Mouse (Mus musculus) CH12.LX (cell line): Measurements from ENCODE around the gene Tnpo2. TPM values are rescaled to one million over a fixed set of nuclear protein-coding genes. Genes with fewer than 3 reads are reported as not detected.

Experiments
- DNase-seq: peaks from one replicate; pipeline ENCODE4 v3.0.0-alpha.2; 2013; ENCODE audit errors: extremely low read depth
- H3K27ac ChIP-seq: 2 replicates; pipeline ENCODE4 v1.5.1; 2012; ENCODE audit warnings: low read depth, mild to moderate bottlenecking, control low read depth, moderate library complexity; ENCODE audit not compliant: insufficient read depth
- H3K27me3 ChIP-seq: replicated peaks from 2 replicates; pipeline ENCODE3; 2012; ENCODE audit warnings: inconsistent platforms
- H3K36me3 ChIP-seq, 2 experiments: replicated peaks in 1 of 2; 2 replicates each; pipeline versions ENCODE3 to v1.6.1; 2012; ENCODE audit warnings: inconsistent platforms in 1 of 2, low read length in 1 of 2, mild to moderate bottlenecking in 1 of 2, mixed read lengths in 1 of 2, moderate library complexity in 1 of 2; ENCODE audit not compliant: control insufficient read depth in 1 of 2, insufficient read depth in 1 of 2
- H3K4me1 ChIP-seq, 2 experiments: 2 replicates each; pipeline ENCODE4 v1.6.1; 2012; ENCODE audit warnings: inconsistent platforms in 1 of 2, moderate library complexity in 1 of 2; ENCODE audit not compliant: insufficient read depth in 2 of 2, control insufficient read depth in 1 of 2
- H3K4me2 ChIP-seq: 2 replicates; pipeline ENCODE4 v1.6.1; 2012; ENCODE audit warnings: low read depth, mild to moderate bottlenecking, control low read depth; ENCODE audit not compliant: poor library complexity, insufficient read depth, severe bottlenecking
- H3K4me3 ChIP-seq, 3 experiments: fragments of 150-350 bp in 1 of 3; sonication (generic) in 1 of 3; replicated peaks in 1 of 3; 2 replicates each; pipeline versions ENCODE3 to v1.5.1; 2011 to 2012; ENCODE audit warnings: low read depth in 2 of 3, low read length in 2 of 3, mild to moderate bottlenecking in 2 of 3, moderate library complexity in 2 of 3, control low read depth in 1 of 3, improper control_type of control experiment in 1 of 3, inconsistent platforms in 1 of 3, mixed read lengths in 1 of 3; ENCODE audit not compliant: poor library complexity in 1 of 3
- H3K79me2 ChIP-seq: replicated peaks from 2 replicates; pipeline ENCODE4 v1.6.1; 2012; ENCODE audit warnings: mild to moderate bottlenecking, moderate library complexity; ENCODE audit not compliant: control insufficient read depth, poor library complexity, insufficient read depth, severe bottlenecking; ENCODE audit errors: extremely low read depth
- H3K9ac ChIP-seq: 2 replicates; pipeline ENCODE4 v1.6.1; 2012; ENCODE audit warnings: low read depth, mild to moderate bottlenecking, control low read depth, moderate library complexity; ENCODE audit not compliant: insufficient read depth
- H3K9me3 ChIP-seq: replicated peaks from 2 replicates; pipeline ENCODE3; 2012; ENCODE audit warnings: low read length, inconsistent platforms, mixed read lengths
- BHLHE40 ChIP-seq: IDR thresholded peaks from 2 replicates; pipeline ENCODE4 v1.6.1; 2011; ENCODE audit warnings: mild to moderate bottlenecking, low read depth, low read length, improper control_type of control experiment
- CHD1 ChIP-seq: IDR thresholded peaks from 2 replicates; pipeline ENCODE4 v1.6.1; 2012; ENCODE audit warnings: low read depth, low read length, improper control_type of control experiment, inconsistent platforms
- CTCF ChIP-seq, 2 experiments: IDR thresholded peaks in 1 of 2; conservative IDR thresholded peaks in 1 of 2; 2 replicates each; pipeline ENCODE4 v1.5.1; 2011 to 2012; ENCODE audit warnings: low read depth in 2 of 2, low read length in 2 of 2, improper control_type of control experiment in 1 of 2, inconsistent platforms in 1 of 2, mild to moderate bottlenecking in 1 of 2, moderate library complexity in 1 of 2
- E2F4 ChIP-seq: IDR thresholded peaks from 2 replicates; pipeline ENCODE4 v1.6.1; 2011; ENCODE audit warnings: low read depth, low read length, improper control_type of control experiment; ENCODE audit not compliant: insufficient replicate concordance
- ETS1 ChIP-seq: conservative IDR thresholded peaks from 2 replicates; pipeline ENCODE4 v1.6.1; 2012; ENCODE audit warnings: low read depth, mild to moderate bottlenecking, inconsistent platforms, low read length, improper control_type of control experiment, moderate library complexity
- HCFC1 ChIP-seq: IDR thresholded peaks from 2 replicates; pipeline ENCODE4 v1.6.1; 2012; ENCODE audit warnings: low read depth, mild to moderate bottlenecking, inconsistent platforms, low read length, improper control_type of control experiment
- JUND ChIP-seq: conservative IDR thresholded peaks from 2 replicates; pipeline ENCODE4 v1.6.1; 2011; ENCODE audit warnings: low read depth, low read length, improper control_type of control experiment
- MAX ChIP-seq: IDR thresholded peaks from 2 replicates; pipeline ENCODE4 v1.6.1; 2011; ENCODE audit warnings: low read length, improper control_type of control experiment
- MEF2A ChIP-seq: IDR thresholded peaks from 2 replicates; pipeline ENCODE4 v1.6.1; 2014; ENCODE audit warnings: low read depth, mild to moderate bottlenecking, inconsistent platforms, low read length, improper control_type of control experiment, borderline replicate concordance
- MXI1 ChIP-seq: IDR thresholded peaks from 2 replicates; pipeline ENCODE4 v1.6.1; 2011; ENCODE audit warnings: mild to moderate bottlenecking, low read depth, low read length, improper control_type of control experiment
- MYC ChIP-seq: IDR thresholded peaks from 2 replicates; pipeline ENCODE4 v1.6.1; 2011; ENCODE audit warnings: low read depth, mild to moderate bottlenecking, improper control_type of control experiment, low read length
- NELFE ChIP-seq: IDR thresholded peaks from 2 replicates; pipeline ENCODE4 v1.6.1; 2011; ENCODE audit warnings: low read depth, low read length, improper control_type of control experiment
- POLR2AphosphoS2 ChIP-seq: IDR thresholded peaks from 2 replicates; pipeline ENCODE4 v1.6.1; 2011; ENCODE audit warnings: low read depth, low read length, improper control_type of control experiment
- SMC3 ChIP-seq: IDR thresholded peaks from 2 replicates; pipeline ENCODE4 v1.6.1; 2011; ENCODE audit warnings: low read depth, low read length, improper control_type of control experiment
- UBTF ChIP-seq: IDR thresholded peaks from 2 replicates; pipeline ENCODE4 v1.6.1; 2012; ENCODE audit warnings: low read depth, mild to moderate bottlenecking, inconsistent platforms, low read length, improper control_type of control experiment, moderate library complexity
- USF2 ChIP-seq: conservative IDR thresholded peaks from 2 replicates; pipeline ENCODE4 v1.6.1; 2011; ENCODE audit warnings: low read depth, low read length, improper control_type of control experiment
- ZC3H11A ChIP-seq: IDR thresholded peaks from 2 replicates; pipeline ENCODE4 v1.6.1; 2012; ENCODE audit warnings: low read depth, mild to moderate bottlenecking, inconsistent platforms, low read length, improper control_type of control experiment
- ZKSCAN1 ChIP-seq: IDR thresholded peaks from 2 replicates; pipeline ENCODE4 v1.6.1; 2012; ENCODE audit warnings: low read depth, inconsistent platforms, low read length, improper control_type of control experiment, borderline replicate concordance
- ZMIZ1 ChIP-seq: IDR thresholded peaks from 2 replicates; pipeline ENCODE4 v1.6.1; 2012; ENCODE audit warnings: low read depth, mild to moderate bottlenecking, inconsistent platforms, low read length, improper control_type of control experiment
- ZNF384 ChIP-seq: IDR thresholded peaks from 2 replicates; pipeline ENCODE4 v1.6.1; 2012; ENCODE audit warnings: low read depth, low read length, improper control_type of control experiment, inconsistent platforms
- dilution Hi-C: fragments of 300-500 bp; cut with MboI; formaldehyde crosslinking; loops from 2 replicates; pipeline ENCODE4 v1.14.3; 2020; ENCODE audit warnings: low sequenced_read_pairs; ENCODE audit not compliant: extremely low pct_unique_long_range_greater_than_20kb, extremely low pct_ligation_motif_present
- in situ Hi-C: fragments of 300-500 bp; cut with MboI; formaldehyde crosslinking; loops from 3 replicates; pipeline ENCODE4 v1.14.3; 2019; ENCODE audit warnings: low sequenced_read_pairs, low pct_ligation_motif_present, low pct_unique_long_range_greater_than_20kb, mixed read lengths
- polyA plus RNA-seq: library from polyadenylated mRNA; unstranded; fragments of >175 nt; gene quantifications from 2 replicates; pipeline ENCODE4 v1.2.1, GENCODE M21; 2012; ENCODE audit warnings: low read depth; ENCODE audit not compliant: insufficient read length
- total RNA-seq, 2 experiments: library from RNA; depleted of rRNA; stranded (reverse); fragments of 300-350 nt in 1 of 2; fragments of >200 nt in 1 of 2; gene quantifications; 2 replicates each; pipeline ENCODE4 v1.2.3; 2012 to 2014

Tnpo2 gene
- total and polyA plus RNA-seq, 3 experiments: 36.3 to 57.0 (median 48.0) TPM

DNA sequence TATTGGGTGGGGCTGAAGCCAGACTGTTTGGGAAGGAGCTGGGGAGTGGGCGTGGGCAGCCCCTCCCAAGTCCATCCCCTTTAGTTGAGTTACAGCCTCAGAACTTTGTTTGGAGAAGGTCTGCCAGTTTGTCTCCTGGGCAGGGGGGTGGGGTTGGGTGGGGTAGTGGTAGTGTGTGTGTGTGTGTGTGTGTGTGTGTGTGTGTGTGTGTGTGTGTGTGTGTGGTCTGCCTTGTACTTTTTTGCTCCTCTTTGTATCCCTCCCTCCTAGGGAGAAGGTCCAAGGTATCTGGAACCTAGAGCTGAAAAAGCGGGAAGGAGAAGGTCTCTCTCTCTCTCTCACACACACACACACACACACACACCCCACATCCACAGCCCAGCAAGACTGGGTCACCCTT, 22.3 kb upstream of the Tnpo2 start, which contains the start of gene Best2:
Gene Best2 (minus strand): TSS at position 101 of the 400 bp plus-strand sequence.
- DNase-seq: no peak
- Histone ChIP-seq H3K9ac (peak within 1 kb of the TSS; percentile 1; the same call in 1 of the 2 replicates), H3K4me3 (peak within 1 kb of the TSS in 2 of 3 experiments; percentile 5 to 18)

GRCm38 (mm10) chr8:85016724-85017123, 20.0 kb upstream of the Tnpo2 start:
- H3K4me1 ChIP-seq: peaks cover 0 to 4% of the 10 kb centered on the region in 2 experiments; a peak in 1 of 4 replicates
- in situ Hi-C loops: no loop called here
- no peak overlapping the region for H3K27ac ChIP-seq
- TF ChIP-seq MEF2A (no peak), ZC3H11A (no peak)
- peaks cover 41 to 54% of the 10 kb centered on the region in 2 experiments for H3K36me3 ChIP-seq
- H3K4me2 ChIP-seq: no peak overlapping the region; the same call in 1 of the 2 replicates
- H3K9ac ChIP-seq: no peak overlapping the region
- H3K4me3 ChIP-seq: no peak overlapping the region
- no peaks in the 10 kb centered on the region for H3K27me3 ChIP-seq
- dilution Hi-C loops: no loop called here
- H3K79me2 ChIP-seq: no peaks in the 10 kb centered on the region
- DNase-seq: no peak
- H3K9me3 ChIP-seq: no peaks in the 10 kb centered on the region

More for the DNA sequence above, 22.3 kb upstream of the Tnpo2 start, which contains the start of gene Best2:
- H3K27me3 ChIP-seq: no peaks in the 10 kb centered on the region
- dilution Hi-C loops: no loop called here
- TF ChIP-seq UBTF: no peak
- no peak for TF ChIP-seq MYC
- no peak for TF ChIP-seq E2F4
- no peak for TF ChIP-seq MAX
- TF ChIP-seq MXI1: no peak
- TF ChIP-seq ZKSCAN1: no peak
- no peak for TF ChIP-seq JUND
- no peak for TF ChIP-seq CTCF (conservative IDR thresholded peaks at IDR 0.05 in 1 of 2, IDR thresholded peaks at IDR 0.05 in 1 of 2; ENCODE audit: low read depth in 2 of 2, low read length in 2 of 2)
- no peak for TF ChIP-seq POLR2AphosphoS2
- no peak for TF ChIP-seq USF2
- TF ChIP-seq BHLHE40: no peak
- no peak for TF ChIP-seq ZMIZ1
- TF ChIP-seq CHD1: no peak
- no peak for TF ChIP-seq ZNF384
- no peak for TF ChIP-seq HCFC1
- TF ChIP-seq NELFE: no peak
- TF ChIP-seq SMC3: no peak
- no peak for TF ChIP-seq ETS1
- TF ChIP-seq, all 38 proteins: peak for 0
- peaks cover 19 to 31% of the 10 kb centered on the region in 2 experiments for H3K36me3 ChIP-seq
- peak within 1 kb of the TSS; percentile 9; the same call in 1 of the 2 replicates for H3K4me2 ChIP-seq
- no peaks in the 10 kb centered on the region for H3K79me2 ChIP-seq
- in situ Hi-C loops: no loop called here
- H3K27ac ChIP-seq: no peak within 1 kb of the TSS
- H3K4me1 ChIP-seq: no peaks in the 10 kb centered on the region
- H3K9me3 ChIP-seq: no peaks in the 10 kb centered on the region
